Comparison of ENCODE assay signal across 21 mouse cellular contexts in the genomic region with DNA sequence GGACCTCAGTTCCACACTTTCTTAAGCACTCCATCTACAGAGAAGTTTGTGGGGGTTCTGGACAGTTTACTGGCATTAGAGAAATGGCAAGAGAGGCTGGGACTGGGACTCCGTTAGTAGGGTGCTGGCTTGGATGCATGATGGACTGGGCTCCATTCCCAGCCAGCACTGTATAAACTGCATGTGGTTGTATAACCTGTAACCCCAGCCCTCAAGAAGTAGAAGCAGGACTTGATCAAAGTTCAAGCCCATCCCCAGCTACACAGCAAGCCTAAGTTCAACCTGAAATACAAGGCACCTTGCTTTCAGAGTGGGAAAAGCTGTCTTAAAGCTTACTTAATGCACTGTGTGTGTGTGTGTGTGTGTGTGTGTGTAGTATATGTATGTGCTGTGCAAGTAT.
DNase-seq lines count a peak whose midpoint lies in the region; ATAC-seq lines count a peak whose summit lies in the region.
"Had no signal": no experiment of that assay in that cellular context is flagged by ENCODE, and none has a peak within 500 bp of the region (broad histone marks: within the 10 kb centered on the region; RNA-seq: fewer than 3 reads in every experiment).

No protein-coding gene starts in this region.

- H3K27ac ChIP-seq in heart, embryonic 11.5 days (ENCODE audit: low read depth, low read length) = peak overlapping the region; percentile 82
- H3K27ac ChIP-seq in heart, embryonic 16.5 days (ENCODE audit: low read length) = peak overlapping the region; percentile 83
- H3K27ac ChIP-seq in forebrain, embryonic 13.5 days = no peak overlapping the region
- H3K27ac ChIP-seq: hindbrain, postnatal 0 days; intestine, embryonic 15.5 days; liver, embryonic 14.5 days; macrophage; midbrain, embryonic 13.5 days; neural tube, embryonic 13.5 days; stomach, postnatal 0 days had no signal

- no peak overlapping the region for H3K9ac ChIP-seq in heart, embryonic 11.5 days (ENCODE audit: low read depth, low read length)
- peak overlapping the region; percentile 30; the same call in 1 of the 2 replicates for H3K9ac ChIP-seq in heart, embryonic 16.5 days (ENCODE audit: low read length)
- H3K9ac ChIP-seq in forebrain, embryonic 13.5 days = no peak overlapping the region
- H3K9ac ChIP-seq: intestine, embryonic 15.5 days; liver, embryonic 14.5 days; midbrain, embryonic 13.5 days; neural tube, embryonic 13.5 days had no signal

- peaks cover 33% of the 10 kb centered on the region for H3K4me1 ChIP-seq in heart, embryonic 11.5 days (ENCODE audit: control insufficient read depth, insufficient read depth, low read length)
- peaks cover 27% of the 10 kb centered on the region for H3K4me1 ChIP-seq in heart, embryonic 16.5 days (ENCODE audit: control insufficient read depth, insufficient read depth, low read length)
- H3K4me1 ChIP-seq in forebrain, embryonic 13.5 days = no peaks in the 10 kb centered on the region; the same call in 1 of the 2 replicates
- H3K4me1 ChIP-seq: intestine, embryonic 15.5 days; midbrain, embryonic 13.5 days; neural tube, embryonic 13.5 days had no signal

- no peak overlapping the region for H3K4me3 ChIP-seq in heart, embryonic 11.5 days (ENCODE audit: low read depth, low read length)
- H3K4me3 ChIP-seq in heart, embryonic 16.5 days (ENCODE audit: low read length) = no peak overlapping the region
- no peak overlapping the region for H3K4me3 ChIP-seq in forebrain, embryonic 13.5 days
- H3K4me3 ChIP-seq: intestine, embryonic 15.5 days; midbrain, embryonic 13.5 days; neural tube, embryonic 13.5 days had no signal

- no peak for DNase-seq in heart, postnatal 4 days
- DNase-seq in heart, postnatal 36 days = no peak
- peak; percentile 25 for DNase-seq in kidney, adult 9 months
- no peak for DNase-seq in kidney, postnatal 10 days
- DNase-seq: cerebellum, adult 11 months; cerebellum, adult 9-10 months; cerebellum, postnatal 36 days; gastrocnemius, postnatal 14 days; lung, adult 2 months; right cerebral cortex, postnatal 4 days had no signal

- H3K36me3 ChIP-seq in heart, embryonic 11.5 days (ENCODE audit: control insufficient read depth, insufficient read depth, low read length) = no peaks in the 10 kb centered on the region
- no peaks in the 10 kb centered on the region for H3K36me3 ChIP-seq in heart, embryonic 16.5 days (ENCODE audit: control insufficient read depth, insufficient read depth)
- no peaks in the 10 kb centered on the region for H3K36me3 ChIP-seq in forebrain, embryonic 13.5 days (ENCODE audit: poor library complexity, severe bottlenecking)
- H3K36me3 ChIP-seq: intestine, embryonic 15.5 days; midbrain, embryonic 13.5 days; neural tube, embryonic 13.5 days had no signal

- no peak overlapping the region for H3K4me2 ChIP-seq in heart, embryonic 11.5 days
- peak overlapping the region; percentile 13; the same call in 1 of the 2 replicates for H3K4me2 ChIP-seq in heart, embryonic 16.5 days (ENCODE audit: low read depth, low read length)
- no peak overlapping the region for H3K4me2 ChIP-seq in forebrain, embryonic 13.5 days
- H3K4me2 ChIP-seq: intestine, embryonic 15.5 days; midbrain, embryonic 13.5 days; neural tube, embryonic 13.5 days had no signal

- no peaks in the 10 kb centered on the region for H3K9me3 ChIP-seq in heart, embryonic 11.5 days (replicated peaks; ENCODE audit: control insufficient read depth, low read length)
- H3K9me3 ChIP-seq in heart, embryonic 16.5 days (replicated peaks; ENCODE audit: control insufficient read depth, low read length) = no peaks in the 10 kb centered on the region
- H3K9me3 ChIP-seq in forebrain, embryonic 13.5 days (replicated peaks) = no peaks in the 10 kb centered on the region
- H3K9me3 ChIP-seq: intestine, embryonic 15.5 days; midbrain, embryonic 13.5 days; neural tube, embryonic 13.5 days had no signal

- no peak for ATAC-seq in heart, embryonic 11.5 days (replicated peaks; ENCODE audit: insufficient number of reproducible peaks, low FRiP score, low TSS enrichment)
- ATAC-seq in heart, embryonic 16.5 days (replicated peaks; ENCODE audit: extremely low read depth, insufficient read depth, low FRiP score) = no peak
- ATAC-seq in forebrain, embryonic 13.5 days = no peak
- ATAC-seq: hindbrain, postnatal 0 days; intestine, embryonic 15.5 days; Patski had no signal

- 71% methylated on average over 1 of the region's 1 CpGs for WGBS in heart, embryonic 11.5 days (ENCODE audit: insufficient replicate concordance)
- WGBS in heart, embryonic 16.5 days = 50% methylated on average over 1 of the region's 1 CpGs
- WGBS in forebrain, embryonic 13.5 days = 85% methylated on average over 1 of the region's 1 CpGs

- no peaks in the 10 kb centered on the region for H3K27me3 ChIP-seq in heart, embryonic 11.5 days (ENCODE audit: control insufficient read depth, insufficient read depth, low read length)
- H3K27me3 ChIP-seq in heart, embryonic 16.5 days (ENCODE audit: control insufficient read depth, insufficient read depth, low read length) = no peaks in the 10 kb centered on the region
- H3K27me3 ChIP-seq in forebrain, embryonic 13.5 days = no peaks in the 10 kb centered on the region
- H3K27me3 ChIP-seq: intestine, embryonic 15.5 days; midbrain, embryonic 13.5 days; neural tube, embryonic 13.5 days; Patski had no signal

- intact Hi-C loops in heart, postnatal 36 days (cut with DNase I) = loop anchor here (5.0 kb wide), 1 partner anchor 142 kb away; no protein-coding TSS in a partner anchor
